Comparison of ENCODE assay signal across 14 mouse cellular contexts in the genomic region with DNA sequence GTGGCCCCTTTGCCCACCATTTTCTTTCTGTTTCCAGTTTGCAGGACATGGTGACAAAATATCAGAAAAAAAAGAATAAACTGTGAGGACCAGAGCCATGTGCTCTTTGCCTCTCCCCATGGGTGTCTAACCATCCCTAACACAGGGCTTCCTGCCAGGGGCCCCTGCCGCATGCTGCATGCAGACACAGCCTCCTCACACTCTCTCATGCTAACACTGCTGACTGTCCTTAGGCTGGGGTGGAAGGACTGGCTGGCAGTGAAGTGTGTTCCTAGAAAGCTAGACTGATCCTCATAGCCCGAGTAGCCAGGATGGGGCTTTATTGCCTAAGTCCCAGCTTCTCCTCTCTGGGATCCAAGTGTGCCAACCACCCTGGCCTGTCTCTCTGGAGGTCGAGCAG. TPM values are rescaled to one million over a fixed set of nuclear protein-coding genes. Genes with fewer than 3 reads are reported as not detected.
DNase-seq lines count a peak whose midpoint lies in the region; ATAC-seq and TF ChIP-seq lines count a peak whose summit lies in the region.
"Had no signal": no experiment of that assay in that cellular context is flagged by ENCODE, and none has a peak within 500 bp of the region (broad histone marks: within the 10 kb centered on the region; RNA-seq: fewer than 3 reads in every experiment).

No protein-coding gene starts in this region.

- no peaks in the 10 kb centered on the region for H3K9me3 ChIP-seq in forebrain, embryonic 10.5 days
- no peaks in the 10 kb centered on the region for H3K9me3 ChIP-seq in forebrain, embryonic 11.5 days (ENCODE audit: control insufficient read depth, low read length)
- H3K9me3 ChIP-seq in embryonic facial prominence, embryonic 10.5 days = no peaks in the 10 kb centered on the region
- H3K9me3 ChIP-seq in hindbrain, embryonic 10.5 days = no peaks in the 10 kb centered on the region
- H3K9me3 ChIP-seq in midbrain, embryonic 13.5 days = no peaks in the 10 kb centered on the region
- no peaks in the 10 kb centered on the region for H3K9me3 ChIP-seq in liver, embryonic 12.5 days (replicated peaks)

- H3K27me3 ChIP-seq in forebrain, embryonic 10.5 days (ENCODE audit: poor library complexity, severe bottlenecking) = peaks cover 75% of the 10 kb centered on the region
- peaks cover 6% of the 10 kb centered on the region; the same call in 1 of the 2 replicates for H3K27me3 ChIP-seq in forebrain, embryonic 11.5 days (ENCODE audit: control insufficient read depth, insufficient read depth, low read length)
- peaks cover 67% of the 10 kb centered on the region for H3K27me3 ChIP-seq in embryonic facial prominence, embryonic 10.5 days (replicated peaks; ENCODE audit: low read depth, poor library complexity, severe bottlenecking)
- peaks cover 46% of the 10 kb centered on the region for H3K27me3 ChIP-seq in hindbrain, embryonic 10.5 days (ENCODE audit: insufficient read depth, poor library complexity, severe bottlenecking)
- H3K27me3 ChIP-seq in midbrain, embryonic 13.5 days = peaks cover 14% of the 10 kb centered on the region
- H3K27me3 ChIP-seq in liver, embryonic 12.5 days (replicated peaks) = no peaks in the 10 kb centered on the region
- H3K27me3 ChIP-seq in kidney, adult 2 months (replicated peaks; ENCODE audit: control insufficient read depth, insufficient read depth, low read length) = no peaks in the 10 kb centered on the region

- no peak for TF ChIP-seq POLR2A in kidney, adult 2 months (IDR thresholded peaks at IDR 0.05; ENCODE audit: low read depth, low read length)

- no peak for ATAC-seq in forebrain, embryonic 11.5 days (replicated peaks; ENCODE audit: low FRiP score)
- ATAC-seq in midbrain, embryonic 13.5 days = no peak
- ATAC-seq in liver, embryonic 12.5 days = no peak

- peak overlapping the region; percentile 53 for H3K27ac ChIP-seq in forebrain, embryonic 10.5 days
- H3K27ac ChIP-seq in forebrain, embryonic 11.5 days (ENCODE audit: low read depth, low read length) = no peak overlapping the region
- peak overlapping the region; percentile 52; the same call in 1 of the 2 replicates for H3K27ac ChIP-seq in embryonic facial prominence, embryonic 10.5 days (replicated peaks)
- H3K27ac ChIP-seq in hindbrain, embryonic 10.5 days = peak overlapping the region; percentile 10; the same call in 1 of the 2 replicates
- peak overlapping the region; percentile 88 for H3K27ac ChIP-seq in midbrain, embryonic 13.5 days
- H3K27ac ChIP-seq in liver, embryonic 12.5 days = no peak overlapping the region
- H3K27ac ChIP-seq in kidney, adult 2 months (ENCODE audit: insufficient read depth, low read depth, low read length) = no peak overlapping the region
- H3K27ac ChIP-seq: liver, embryonic 14.5 days; macrophage had no signal

- no peak for TF ChIP-seq CTCF in kidney, adult 2 months (conservative IDR thresholded peaks at IDR 0.05; ENCODE audit: insufficient read depth, insufficient read length, low read depth, low read length)

- H3K4me3 ChIP-seq in forebrain, embryonic 10.5 days = no peak overlapping the region
- no peak overlapping the region for H3K4me3 ChIP-seq in forebrain, embryonic 11.5 days (ENCODE audit: low read depth, low read length)
- H3K4me3 ChIP-seq in embryonic facial prominence, embryonic 10.5 days = no peak overlapping the region
- no peak overlapping the region for H3K4me3 ChIP-seq in hindbrain, embryonic 10.5 days
- no peak overlapping the region for H3K4me3 ChIP-seq in midbrain, embryonic 13.5 days (replicated peaks)
- no peak overlapping the region for H3K4me3 ChIP-seq in liver, embryonic 12.5 days
- H3K4me3 ChIP-seq in kidney, adult 2 months (ENCODE audit: insufficient read depth, low read depth, low read length) = no peak overlapping the region

- peaks cover 59% of the 10 kb centered on the region for H3K4me1 ChIP-seq in forebrain, embryonic 10.5 days
- H3K4me1 ChIP-seq in forebrain, embryonic 11.5 days (replicated peaks; ENCODE audit: control insufficient read depth, insufficient read depth, low read length) = peaks cover 29% of the 10 kb centered on the region
- H3K4me1 ChIP-seq in embryonic facial prominence, embryonic 10.5 days = peaks cover 76% of the 10 kb centered on the region
- peaks cover 75% of the 10 kb centered on the region for H3K4me1 ChIP-seq in hindbrain, embryonic 10.5 days (replicated peaks)
- peaks cover 90% of the 10 kb centered on the region for H3K4me1 ChIP-seq in midbrain, embryonic 13.5 days (replicated peaks)
- H3K4me1 ChIP-seq in liver, embryonic 12.5 days = 0 out of 2 replicates have a peak, but pooled peaks cover 6% of the 10 kb centered on the region
- no peaks in the 10 kb centered on the region for H3K4me1 ChIP-seq in kidney, adult 2 months (ENCODE audit: control insufficient read depth, insufficient read depth, low read length)

- H3K36me3 ChIP-seq in forebrain, embryonic 10.5 days (replicated peaks) = peaks cover 63% of the 10 kb centered on the region
- peaks cover 5% of the 10 kb centered on the region; the same call in 1 of the 2 replicates for H3K36me3 ChIP-seq in forebrain, embryonic 11.5 days (ENCODE audit: control insufficient read depth, insufficient read depth, low read length)
- H3K36me3 ChIP-seq in embryonic facial prominence, embryonic 10.5 days (replicated peaks) = peaks cover 72% of the 10 kb centered on the region
- peaks cover 79% of the 10 kb centered on the region for H3K36me3 ChIP-seq in hindbrain, embryonic 10.5 days
- peaks cover 57% of the 10 kb centered on the region for H3K36me3 ChIP-seq in midbrain, embryonic 13.5 days
- peaks cover 99% of the 10 kb centered on the region for H3K36me3 ChIP-seq in liver, embryonic 12.5 days
- H3K36me3 ChIP-seq in kidney, adult 2 months (ENCODE audit: control insufficient read depth, insufficient read depth, low read length) = peaks cover 15% of the 10 kb centered on the region

- no peak for DNase-seq in forebrain, embryonic 10.5 days (ENCODE audit: extremely low spot score, low spot score)
- DNase-seq in forebrain, embryonic 11.5 days (ENCODE audit: low spot score) = no peak
- no peak for DNase-seq in embryonic facial prominence, embryonic 10.5 days (ENCODE audit: low spot score)
- no peak for DNase-seq in hindbrain, embryonic 10.5 days (ENCODE audit: low spot score)
- DNase-seq in lung, postnatal 10 days = no peak
- DNase-seq in kidney, adult 2 months = no peak
- DNase-seq: adrenal gland, adult 8-10 months; cerebellum, postnatal 36 days; kidney, postnatal 36 days; right cerebral cortex, adult 18-20 months had no signal

- H3K9ac ChIP-seq in forebrain, embryonic 11.5 days (ENCODE audit: low read length) = no peak overlapping the region
- peak overlapping the region; percentile 50; the same call in 1 of the 2 replicates for H3K9ac ChIP-seq in midbrain, embryonic 13.5 days (replicated peaks)
- no peak overlapping the region for H3K9ac ChIP-seq in liver, embryonic 12.5 days
- H3K9ac ChIP-seq: liver, embryonic 14.5 days had no signal

- WGBS in forebrain, embryonic 10.5 days = 53% methylated on average over 3 of the region's 3 CpGs
- 66% methylated on average over 3 of the region's 3 CpGs for WGBS in forebrain, embryonic 11.5 days
- WGBS in embryonic facial prominence, embryonic 10.5 days = 55% methylated on average over 3 of the region's 3 CpGs
- 52% methylated on average over 3 of the region's 3 CpGs for WGBS in hindbrain, embryonic 10.5 days
- 61% methylated on average over 3 of the region's 3 CpGs for WGBS in midbrain, embryonic 13.5 days
- WGBS in liver, embryonic 12.5 days (ENCODE audit: insufficient replicate concordance) = 72% methylated on average over 3 of the region's 3 CpGs
- 70% methylated on average over 3 of the region's 3 CpGs for WGBS in kidney, adult 2 months

- H3K4me2 ChIP-seq in forebrain, embryonic 11.5 days (ENCODE audit: low read depth, low read length, severe bottlenecking) = no peak overlapping the region
- no peak overlapping the region for H3K4me2 ChIP-seq in midbrain, embryonic 13.5 days (replicated peaks)
- no peak overlapping the region for H3K4me2 ChIP-seq in liver, embryonic 12.5 days

RNA-seq across cellular contexts. Expression of a gene that starts 39.3 kb away (rescaled TPM):
- polyA plus RNA-seq in forebrain, embryonic 10.5 days (2016; fragmentation: Nextera tagmentation; extraction: Ambion mirVana) = 10.0 and 10.1 TPM in 2 replicates
- 13.6 and 16.0 TPM in 2 replicates for polyA plus RNA-seq in forebrain, embryonic 11.5 days (2014; fragmentation: Nextera tagmentation; extraction: Ambion mirVana)
- polyA plus RNA-seq in embryonic facial prominence, embryonic 10.5 days (2016; fragmentation: Nextera tagmentation; extraction: Ambion mirVana) = 2.1 and 2.7 TPM in 2 replicates
- polyA plus RNA-seq in hindbrain, embryonic 10.5 days (2016; fragmentation: Nextera tagmentation; extraction: Ambion mirVana) = 7.3 and 13.1 TPM in 2 replicates
- 8.6 and 11.0 TPM in 2 replicates for polyA plus RNA-seq in midbrain, embryonic 13.5 days (2015; fragmentation: Nextera tagmentation; extraction: Ambion mirVana)
- polyA plus RNA-seq in liver, embryonic 12.5 days (2016; fragmentation: Nextera tagmentation; extraction: Ambion mirVana) = 6.7 and 7.2 TPM in 2 replicates
- polyA plus RNA-seq in kidney, adult 2 months (2012; rRNA removed) = 239 and 257 TPM in 2 replicates
- polyA plus RNA-seq: macrophage had no signal

Comparison
In these comparisons a context has a peak if more than half of its experiments do, and no peak if none do; other contexts are left out.
1. H3K27ac ChIP-seq: peak in forebrain, embryonic 10.5 days (single experiment), embryonic facial prominence, embryonic 10.5 days (single experiment), hindbrain, embryonic 10.5 days (single experiment) and midbrain, embryonic 13.5 days (single experiment); none in forebrain, embryonic 11.5 days (single experiment), liver, embryonic 12.5 days (single experiment) and kidney, adult 2 months (single experiment).
2. RNA of a gene that starts 39.3 kb away (polyA plus RNA-seq): 239 to 257 TPM in kidney, adult 2 months; 13.6 to 16.0 TPM in forebrain, embryonic 11.5 days, 10.0 to 10.1 TPM in forebrain, embryonic 10.5 days, 8.6 to 11.0 TPM in midbrain, embryonic 13.5 days, 7.3 to 13.1 TPM in hindbrain, embryonic 10.5 days, 6.7 to 7.2 TPM in liver, embryonic 12.5 days and 2.1 to 2.7 TPM in embryonic facial prominence, embryonic 10.5 days; every median in the first group is over 10 times any median in the second.